Mouse (Mus musculus): ENCODE measurements around the gene 2510009E07Rik. TPM values are rescaled to one million over a fixed set of nuclear protein-coding genes. Genes with fewer than 3 reads are reported as not detected.

Gene 2510009E07Rik
- polyA plus RNA-seq, 1 experiment from 2014 or later: 22.0 TPM

GRCm38 (mm10) chr16:21710321-21710720 is 15.9 kb upstream of the 2510009E07Rik start:
- ATAC-seq (replicated peaks; ENCODE audit: insufficient number of reproducible peaks, insufficient read depth, low FRiP score, low read depth): no peak
- H3K4me1 ChIP-seq (replicated peaks): peaks cover 5% of the 10 kb centered on the region; the same call in 1 of the 2 replicates
- H3K4me2 ChIP-seq: no peak overlapping the region
- no peak overlapping the region for H3K4me3 ChIP-seq
- no peak overlapping the region for H3K27ac ChIP-seq
- WGBS: 21% methylated on average over 2 of the region's 2 CpGs
- no peaks in the 10 kb centered on the region for H3K36me3 ChIP-seq
- no peaks in the 10 kb centered on the region for H3K27me3 ChIP-seq
- H3K9me3 ChIP-seq (replicated peaks): no peaks in the 10 kb centered on the region
- H3K9ac ChIP-seq: no peak overlapping the region

- Histone ChIP-seq H3K27ac (no peak overlapping the region), H3K4me1 (replicated peaks) (no peaks in the 10 kb centered on the region), H3K9me3 (replicated peaks) (0 out of 2 replicates have a peak, but pooled peaks cover 10% of the 10 kb centered on the region), H3K4me3 (no peak overlapping the region), H3K27me3 (no peaks in the 10 kb centered on the region), H3K4me2 (no peak overlapping the region), H3K9ac (no peak overlapping the region), H3K36me3 (no peaks in the 10 kb centered on the region)
- no peak for ATAC-seq (replicated peaks; ENCODE audit: insufficient number of reproducible peaks, insufficient read depth, low FRiP score, low read depth)
- 28% methylated on average over 5 of the region's 5 CpGs for WGBS
Observed at GRCm38 (mm10) chr16:21704691-21705090, 10.2 kb upstream of the 2510009E07Rik start.

GRCm38 (mm10) chr16:21702314-21702690 is 7.8 kb upstream of the 2510009E07Rik start:
- H3K27ac ChIP-seq: no peak overlapping the region
- H3K9me3 ChIP-seq (replicated peaks): 0 out of 2 replicates have a peak, but pooled peaks cover 10% of the 10 kb centered on the region
- no peaks in the 10 kb centered on the region for H3K4me1 ChIP-seq (replicated peaks)
- WGBS: 27% methylated on average over 3 of the region's 3 CpGs
- no peak for ATAC-seq (replicated peaks; ENCODE audit: insufficient number of reproducible peaks, insufficient read depth, low FRiP score, low read depth)
- H3K4me3 ChIP-seq: no peak overlapping the region
- no peaks in the 10 kb centered on the region for H3K27me3 ChIP-seq
- no peak overlapping the region for H3K9ac ChIP-seq
- H3K36me3 ChIP-seq: no peaks in the 10 kb centered on the region
- H3K4me2 ChIP-seq: no peak overlapping the region

- Histone ChIP-seq H3K27ac (no peak overlapping the region), H3K4me3 (no peak overlapping the region), H3K9me3 (replicated peaks) (0 out of 2 replicates have a peak, but pooled peaks cover 10% of the 10 kb centered on the region), H3K9ac (no peak overlapping the region), H3K36me3 (no peaks in the 10 kb centered on the region), H3K4me2 (no peak overlapping the region), H3K4me1 (replicated peaks) (no peaks in the 10 kb centered on the region), H3K27me3 (no peaks in the 10 kb centered on the region)
- ATAC-seq (replicated peaks; ENCODE audit: insufficient number of reproducible peaks, insufficient read depth, low FRiP score, low read depth): no peak
- WGBS: 56% methylated on average over 10 of the region's 10 CpGs
Observed at GRCm38 (mm10) chr16:21701611-21702313, 7.3 kb upstream of the 2510009E07Rik start.

GRCm38 (mm10) chr16:21698136-21698535 is 3.7 kb upstream of the 2510009E07Rik start:
- 66% methylated on average over 3 of the region's 3 CpGs for WGBS
- no peak for ATAC-seq (replicated peaks; ENCODE audit: insufficient number of reproducible peaks, insufficient read depth, low FRiP score, low read depth)

GRCm38 (mm10) chr16:21696946-21697345 is 2.5 kb upstream of the 2510009E07Rik start:
- Histone ChIP-seq H3K36me3 (no peaks in the 10 kb centered on the region), H3K9ac (no peak overlapping the region), H3K27me3 (no peaks in the 10 kb centered on the region), H3K4me3 (no peak overlapping the region), H3K27ac (no peak overlapping the region), H3K4me2 (no peak overlapping the region), H3K9me3 (replicated peaks) (0 out of 2 replicates have a peak, but pooled peaks cover 10% of the 10 kb centered on the region), H3K4me1 (replicated peaks) (peaks cover 15% of the 10 kb centered on the region)
- WGBS: 65% methylated on average over 9 of the region's 9 CpGs
- no peak for ATAC-seq (replicated peaks; ENCODE audit: insufficient number of reproducible peaks, insufficient read depth, low FRiP score, low read depth)

More at GRCm38 (mm10) chr16:21698136-21698535, 3.7 kb upstream of the 2510009E07Rik start:
- Histone ChIP-seq H3K4me3 (no peak overlapping the region), H3K27me3 (no peaks in the 10 kb centered on the region), H3K9ac (no peak overlapping the region), H3K4me1 (replicated peaks) (peaks cover 3% of the 10 kb centered on the region), H3K36me3 (no peaks in the 10 kb centered on the region), H3K27ac (no peak overlapping the region), H3K9me3 (replicated peaks) (0 out of 2 replicates have a peak, but pooled peaks cover 10% of the 10 kb centered on the region), H3K4me2 (no peak overlapping the region)

- peak overlapping the region; percentile 97 for H3K27ac ChIP-seq
- WGBS: 4% methylated on average over 12 of the region's 12 CpGs
Observed at GRCm38 (mm10) chr16:21695242-21695578, 745 bp upstream of the 2510009E07Rik start.

GRCm38 (mm10) chr16:21693981-21694462 is 443 bp downstream of the 2510009E07Rik start:
- peak; percentile 64 for ATAC-seq (replicated peaks; ENCODE audit: insufficient number of reproducible peaks, insufficient read depth, low FRiP score, low read depth)
- peaks cover 37% of the 10 kb centered on the region for H3K4me1 ChIP-seq (replicated peaks)
- H3K27me3 ChIP-seq: no peaks in the 10 kb centered on the region
- peak overlapping the region; percentile 93 for H3K4me3 ChIP-seq
- peak overlapping the region; percentile 99 for H3K4me2 ChIP-seq
- H3K36me3 ChIP-seq: no peaks in the 10 kb centered on the region
- no peaks in the 10 kb centered on the region for H3K9me3 ChIP-seq (replicated peaks)
- H3K9ac ChIP-seq: peak overlapping the region; percentile 94
- peak overlapping the region; percentile 97 for H3K27ac ChIP-seq
- under 1% methylated on average over 45 of the region's 45 CpGs for WGBS

More at GRCm38 (mm10) chr16:21695242-21695578, 745 bp upstream of the 2510009E07Rik start:
- H3K4me2 ChIP-seq: peak overlapping the region; percentile 99
- peak overlapping the region; percentile 93 for H3K4me3 ChIP-seq
- 0 out of 2 replicates have a peak, but pooled peaks cover 4% of the 10 kb centered on the region for H3K9me3 ChIP-seq (replicated peaks)
- peak; percentile 48 for ATAC-seq (replicated peaks; ENCODE audit: insufficient number of reproducible peaks, insufficient read depth, low FRiP score, low read depth)
- H3K4me1 ChIP-seq (replicated peaks): peaks cover 25% of the 10 kb centered on the region
- no peaks in the 10 kb centered on the region for H3K27me3 ChIP-seq
- peak overlapping the region; percentile 94 for H3K9ac ChIP-seq
- no peaks in the 10 kb centered on the region for H3K36me3 ChIP-seq

GRCm38 (mm10) chr16:21690216-21690755 is 4.2 kb downstream of the 2510009E07Rik start:
- no peak overlapping the region for H3K4me2 ChIP-seq
- ATAC-seq (replicated peaks; ENCODE audit: insufficient number of reproducible peaks, insufficient read depth, low FRiP score, low read depth): no peak

GRCm38 (mm10) chr16:21689141-21689540 is 5.3 kb downstream of the 2510009E07Rik start:
- Histone ChIP-seq H3K27ac (no peak overlapping the region), H3K27me3 (no peaks in the 10 kb centered on the region), H3K4me1 (replicated peaks) (peaks cover 50% of the 10 kb centered on the region), H3K4me3 (no peak overlapping the region), H3K9me3 (replicated peaks) (no peaks in the 10 kb centered on the region), H3K9ac (no peak overlapping the region), H3K36me3 (no peaks in the 10 kb centered on the region), H3K4me2 (no peak overlapping the region)
- ATAC-seq (replicated peaks; ENCODE audit: insufficient number of reproducible peaks, insufficient read depth, low FRiP score, low read depth): no peak
- 72% methylated on average over 5 of the region's 5 CpGs for WGBS

More at GRCm38 (mm10) chr16:21690216-21690755, 4.2 kb downstream of the 2510009E07Rik start:
- H3K27me3 ChIP-seq: no peaks in the 10 kb centered on the region
- no peak overlapping the region for H3K9ac ChIP-seq
- peaks cover 52% of the 10 kb centered on the region for H3K4me1 ChIP-seq (replicated peaks)
- H3K9me3 ChIP-seq (replicated peaks): no peaks in the 10 kb centered on the region
- H3K27ac ChIP-seq: 0 out of 2 replicates have a peak overlapping the region, but pooled peaks have one; percentile 13
- no peaks in the 10 kb centered on the region for H3K36me3 ChIP-seq
- H3K4me3 ChIP-seq: no peak overlapping the region
- 50% methylated on average over 5 of the region's 5 CpGs for WGBS

GRCm38 (mm10) chr16:21687406-21687805 is 7.1 kb downstream of the 2510009E07Rik start:
- H3K9ac ChIP-seq: no peak overlapping the region
- 43% methylated on average over 5 of the region's 5 CpGs for WGBS
- no peak overlapping the region for H3K4me3 ChIP-seq
- H3K4me2 ChIP-seq: no peak overlapping the region
- ATAC-seq (replicated peaks; ENCODE audit: insufficient number of reproducible peaks, insufficient read depth, low FRiP score, low read depth): peak; percentile 22; the same call in 1 of the 2 replicates
- H3K36me3 ChIP-seq: peaks cover 8% of the 10 kb centered on the region; the same call in 1 of the 2 replicates
- H3K27me3 ChIP-seq: no peaks in the 10 kb centered on the region
- peaks cover 42% of the 10 kb centered on the region for H3K4me1 ChIP-seq (replicated peaks)
- no peaks in the 10 kb centered on the region for H3K9me3 ChIP-seq (replicated peaks)
- peak overlapping the region; percentile 44; the same call in 1 of the 2 replicates for H3K27ac ChIP-seq

Measured in heart, embryonic 15.5 days (tissue).